Mouse (Mus musculus) Patski (cell line): ENCODE measurements around the gene Arl5b. TPM values are rescaled to one million over a fixed set of nuclear protein-coding genes. Genes with fewer than 3 reads are reported as not detected.

ENCODE experiments used
- ATAC-seq: fragments of 100-300 bp; one replicate; pipeline ENCODE4 v1.8.0; 2021
- CTCF ChIA-PET: fragments of 350-600 bp; sonication (Branson Sonifier 250); formaldehyde crosslinking; loops from one replicate; lab custom pipeline; 2022; ENCODE audit warnings: inconsistent platforms; lab: Charles Lee
- POLR2A ChIA-PET: fragments of 350-600 bp; sonication (Branson Sonifier 250); formaldehyde crosslinking; loops from one replicate; lab custom pipeline; 2022; ENCODE audit warnings: antibody characterized with exemption, inconsistent platforms; lab: Charles Lee
- DNase-seq: peaks from one replicate; pipeline ENCODE4 v3.0.0-alpha.2; 2011; ENCODE audit warnings: low read depth, low spot score
- H3K27me3 ChIP-seq: fragments of 371-371 bp; one replicate; pipeline ENCODE4 v1.5.1; 2021
- CTCF ChIP-seq: fragments of 100-300 bp; IDR thresholded peaks from one replicate; pipeline ENCODE4 v1.5.1; 2021
- in situ Hi-C: fragments of 300-500 bp; cut with MboI; formaldehyde crosslinking; loops from 3 replicates; pipeline ENCODE4 v1.11.1; 2018; ENCODE audit warnings: low pct_unique_long_range_greater_than_20kb, mixed read lengths
- polyA plus RNA-seq: library from polyadenylated mRNA; unstranded; gene quantifications from one replicate; pipeline ENCODE4 v1.2.3, GENCODE M21; 2021

Gene Arl5b
- polyA plus RNA-seq, 1 experiment from 2014 or later = 11.2 TPM

DNA sequence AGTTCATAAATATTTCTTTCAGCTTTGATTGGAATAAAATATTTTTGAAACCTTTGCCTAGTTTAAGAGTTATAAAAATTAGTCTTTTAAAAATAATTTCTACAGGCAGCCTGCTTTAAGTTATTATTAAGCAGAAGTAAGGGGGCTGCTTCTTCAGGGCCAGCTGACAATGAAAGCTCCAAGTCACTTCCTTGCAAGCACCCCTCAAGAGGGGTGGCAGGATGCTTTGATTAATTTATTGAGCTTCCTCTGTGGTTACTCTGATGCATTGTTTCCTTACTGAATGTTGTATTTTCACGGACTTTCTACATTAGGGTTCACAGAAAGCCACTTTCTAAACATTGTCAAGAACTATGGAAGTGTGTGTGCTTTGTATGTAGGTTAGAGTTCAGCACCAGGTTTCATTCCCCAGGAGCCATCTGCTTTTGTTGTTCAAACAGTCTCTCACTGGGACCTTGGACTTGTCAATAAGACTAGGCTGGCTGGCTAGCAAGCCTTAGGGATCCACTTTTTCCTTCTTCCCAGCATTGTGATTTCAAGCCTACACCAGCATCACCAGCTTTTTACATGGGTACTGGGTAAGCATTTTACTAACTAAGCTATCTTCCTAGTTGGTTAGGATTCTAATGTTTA, 62.7 kb downstream of the Arl5b start:
- TF ChIP-seq CTCF = no peak
- CTCF ChIA-PET = no interaction called here
- ATAC-seq = no peak

GRCm38 (mm10) chr2:15112741-15113140, 63.5 kb downstream of the Arl5b start:
- ATAC-seq (no peak), DNase-seq (no peak)
- no peak for TF ChIP-seq CTCF
- in situ Hi-C loops = no loop called here
- POLR2A ChIA-PET = interaction anchor here (0.6 kb wide), 1 partner anchor 24 kb away, joined by 3 read pairs; no protein-coding TSS in a partner anchor
- CTCF ChIA-PET = no interaction called here
- H3K27me3 ChIP-seq = no peaks in the 10 kb centered on the region

More for the DNA sequence above, 62.7 kb downstream of the Arl5b start:
- DNase-seq = no peak
- no peaks in the 10 kb centered on the region for H3K27me3 ChIP-seq
- in situ Hi-C loops = no loop called here
- POLR2A ChIA-PET = no interaction called here

DNA sequence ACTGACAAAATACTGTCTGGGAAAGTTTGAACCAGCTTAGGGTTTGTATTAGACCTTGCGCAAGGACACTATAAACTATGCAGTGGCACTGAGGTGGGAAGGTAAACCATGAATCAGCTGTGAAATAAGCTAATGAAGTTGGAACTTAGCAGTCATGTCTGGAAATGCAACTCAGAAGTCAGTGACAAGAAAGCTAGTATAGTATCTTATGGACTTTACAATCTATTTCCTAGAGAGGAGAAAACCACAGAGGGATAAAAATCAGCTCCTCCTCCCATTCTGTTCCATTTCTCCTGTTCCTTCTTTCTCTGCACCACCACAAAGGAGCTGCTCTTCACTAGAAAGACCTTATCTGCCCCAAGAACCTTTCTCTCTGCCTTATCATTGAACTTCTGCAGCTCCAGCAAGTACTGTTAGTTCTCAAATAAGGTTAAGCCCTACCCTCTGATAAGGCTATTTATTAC, 72.1 kb downstream of the Arl5b start:
- ChIA-PET POLR2A (no interaction called here), CTCF (no interaction called here)
- no peak for TF ChIP-seq CTCF
- in situ Hi-C loops = no loop called here
- H3K27me3 ChIP-seq = peaks cover 6% of the 10 kb centered on the region
- ATAC-seq = no peak
- DNase-seq = no peak

Other genes with a start within 250 kb of the Arl5b start
- 4.3 TPM for gene Nsun6, start 5.7 kb downstream of the Arl5b start, polyA plus RNA-seq